In the genomic region with DNA sequence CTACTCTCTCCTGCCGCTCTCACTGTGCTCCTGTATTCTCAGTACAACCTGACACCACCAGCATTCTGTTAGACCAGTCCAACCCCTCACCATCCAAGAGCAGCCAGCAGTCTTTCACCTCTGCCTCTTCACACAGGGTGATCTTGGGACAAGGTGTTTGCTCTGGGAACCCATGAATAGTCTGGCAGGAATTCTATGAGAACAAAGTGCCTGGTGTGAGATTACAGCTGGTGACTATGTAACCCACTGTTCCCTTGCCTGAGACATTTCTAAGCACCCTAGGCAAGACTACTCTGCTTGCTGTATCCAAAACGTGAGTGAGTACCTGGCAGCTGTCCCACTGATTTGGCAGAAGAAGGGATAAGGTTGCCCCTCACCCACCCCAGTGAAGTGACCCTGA, we compare ENCODE assay signal across 13 mouse cellular contexts. TPM values are rescaled to one million over a fixed set of nuclear protein-coding genes. Genes with fewer than 3 reads are reported as not detected.
DNase-seq lines count a peak whose midpoint lies in the region; ATAC-seq and TF ChIP-seq lines count a peak whose summit lies in the region.
"Had no signal": no experiment of that assay in that cellular context is flagged by ENCODE, and none has a peak within 500 bp of the region (broad histone marks: within the 10 kb centered on the region; RNA-seq: fewer than 3 reads in every experiment).

No protein-coding gene starts in this region.

- no peaks in the 10 kb centered on the region for H3K27me3 ChIP-seq in forebrain, embryonic 12.5 days
- H3K27me3 ChIP-seq in forebrain, postnatal 0 days (ENCODE audit: insufficient read depth, low read length) = no peaks in the 10 kb centered on the region
- H3K27me3 ChIP-seq in midbrain, embryonic 12.5 days = no peaks in the 10 kb centered on the region
- no peaks in the 10 kb centered on the region for H3K27me3 ChIP-seq in midbrain, embryonic 11.5 days (ENCODE audit: control insufficient read depth, insufficient read depth, low read length)
- no peaks in the 10 kb centered on the region for H3K27me3 ChIP-seq in liver, embryonic 11.5 days (replicated peaks; ENCODE audit: control insufficient read depth, insufficient read depth, low read length)
- no peaks in the 10 kb centered on the region for H3K27me3 ChIP-seq in stomach, embryonic 16.5 days (ENCODE audit: control insufficient read depth, insufficient read depth, low read length)
- H3K27me3 ChIP-seq in hindbrain, embryonic 13.5 days = no peaks in the 10 kb centered on the region
- H3K27me3 ChIP-seq: embryonic facial prominence, embryonic 12.5 days; Patski had no signal

- no peak for ATAC-seq in forebrain, embryonic 12.5 days (ENCODE audit: low FRiP score)
- ATAC-seq in forebrain, postnatal 0 days = no peak
- ATAC-seq in midbrain, embryonic 12.5 days (ENCODE audit: low FRiP score, low read depth) = no peak
- no peak for ATAC-seq in midbrain, embryonic 11.5 days (ENCODE audit: low FRiP score)
- ATAC-seq in liver, embryonic 11.5 days (replicated peaks; ENCODE audit: low FRiP score) = no peak
- no peak for ATAC-seq in stomach, embryonic 16.5 days (ENCODE audit: insufficient read depth, low FRiP score)
- no peak for ATAC-seq in hindbrain, embryonic 13.5 days (ENCODE audit: low FRiP score)
- ATAC-seq: hindbrain, postnatal 0 days; Patski had no signal

- no peak for DNase-seq in forebrain, postnatal 0 days
- DNase-seq in midbrain, embryonic 11.5 days (ENCODE audit: low spot score, missing footprints) = no peak
- DNase-seq in liver, embryonic 11.5 days (ENCODE audit: low spot score) = no peak
- no peak for DNase-seq in c-Kit-positive CD71-positive TER-119-positive erythroid progenitor cells, embryonic 14.5 days (ENCODE audit: low spot score)
- DNase-seq: B cell, adult 2 months; thymus, adult 2 months had no signal

- no peak overlapping the region for H3K4me3 ChIP-seq in forebrain, embryonic 12.5 days (replicated peaks)
- no peak overlapping the region for H3K4me3 ChIP-seq in forebrain, postnatal 0 days (ENCODE audit: low read depth, low read length)
- no peak overlapping the region for H3K4me3 ChIP-seq in midbrain, embryonic 12.5 days
- no peak overlapping the region for H3K4me3 ChIP-seq in midbrain, embryonic 11.5 days (ENCODE audit: low read depth, low read length)
- H3K4me3 ChIP-seq in liver, embryonic 11.5 days (ENCODE audit: low read depth, low read length) = no peak overlapping the region
- no peak overlapping the region for H3K4me3 ChIP-seq in stomach, embryonic 16.5 days (replicated peaks; ENCODE audit: low read length)
- no peak overlapping the region for H3K4me3 ChIP-seq in hindbrain, embryonic 13.5 days
- H3K4me3 ChIP-seq: embryonic facial prominence, embryonic 12.5 days had no signal

- H3K27ac ChIP-seq in forebrain, embryonic 12.5 days = 0 out of 2 replicates have a peak overlapping the region, but pooled peaks have one; percentile 91
- no peak overlapping the region for H3K27ac ChIP-seq in forebrain, postnatal 0 days (ENCODE audit: low read depth, low read length)
- 0 out of 2 replicates have a peak overlapping the region, but pooled peaks have one; percentile 8 for H3K27ac ChIP-seq in midbrain, embryonic 12.5 days (replicated peaks)
- H3K27ac ChIP-seq in midbrain, embryonic 11.5 days (ENCODE audit: low read depth, low read length) = no peak overlapping the region
- peak overlapping the region; percentile 19; the same call in 1 of the 2 replicates for H3K27ac ChIP-seq in liver, embryonic 11.5 days (ENCODE audit: low read depth, low read length)
- H3K27ac ChIP-seq in stomach, embryonic 16.5 days (ENCODE audit: low read length) = peak overlapping the region; percentile 93
- no peak overlapping the region; the same call in 1 of the 2 replicates for H3K27ac ChIP-seq in hindbrain, embryonic 13.5 days

- H3K36me3 ChIP-seq in forebrain, embryonic 12.5 days (replicated peaks) = peaks cover 52% of the 10 kb centered on the region
- H3K36me3 ChIP-seq in forebrain, postnatal 0 days (ENCODE audit: insufficient read depth) = peaks cover 46% of the 10 kb centered on the region
- peaks cover 52% of the 10 kb centered on the region for H3K36me3 ChIP-seq in midbrain, embryonic 12.5 days
- peaks cover 21% of the 10 kb centered on the region; the same call in 1 of the 2 replicates for H3K36me3 ChIP-seq in midbrain, embryonic 11.5 days (ENCODE audit: control insufficient read depth, insufficient read depth, low read length)
- H3K36me3 ChIP-seq in liver, embryonic 11.5 days (ENCODE audit: control insufficient read depth, insufficient read depth, low read length) = peaks cover 31% of the 10 kb centered on the region
- peaks cover 21% of the 10 kb centered on the region for H3K36me3 ChIP-seq in stomach, embryonic 16.5 days (ENCODE audit: control insufficient read depth, insufficient read depth, low read length)
- H3K36me3 ChIP-seq in hindbrain, embryonic 13.5 days = peaks cover 50% of the 10 kb centered on the region

- H3K4me1 ChIP-seq in forebrain, embryonic 12.5 days = peaks cover 37% of the 10 kb centered on the region
- peaks cover 5% of the 10 kb centered on the region for H3K4me1 ChIP-seq in forebrain, postnatal 0 days (ENCODE audit: insufficient read depth)
- peaks cover 33% of the 10 kb centered on the region for H3K4me1 ChIP-seq in midbrain, embryonic 12.5 days
- peaks cover 28% of the 10 kb centered on the region for H3K4me1 ChIP-seq in midbrain, embryonic 11.5 days (ENCODE audit: control insufficient read depth, insufficient read depth, low read length)
- peaks cover 53% of the 10 kb centered on the region for H3K4me1 ChIP-seq in liver, embryonic 11.5 days (replicated peaks; ENCODE audit: control insufficient read depth, insufficient read depth, low read length)
- H3K4me1 ChIP-seq in stomach, embryonic 16.5 days (ENCODE audit: control insufficient read depth, insufficient read depth, low read length) = peaks cover 29% of the 10 kb centered on the region
- peaks cover 38% of the 10 kb centered on the region for H3K4me1 ChIP-seq in hindbrain, embryonic 13.5 days (replicated peaks)

- no peak overlapping the region for H3K9ac ChIP-seq in forebrain, embryonic 12.5 days
- no peak overlapping the region for H3K9ac ChIP-seq in forebrain, postnatal 0 days
- H3K9ac ChIP-seq in midbrain, embryonic 12.5 days (replicated peaks) = no peak overlapping the region
- H3K9ac ChIP-seq in midbrain, embryonic 11.5 days (ENCODE audit: low read length) = no peak overlapping the region
- no peak overlapping the region for H3K9ac ChIP-seq in liver, embryonic 11.5 days (ENCODE audit: low read depth, low read length)
- H3K9ac ChIP-seq in stomach, embryonic 16.5 days (ENCODE audit: low read length) = no peak overlapping the region
- H3K9ac ChIP-seq in hindbrain, embryonic 13.5 days = no peak overlapping the region
- H3K9ac ChIP-seq: embryonic facial prominence, embryonic 12.5 days had no signal

- TF ChIP-seq CTCF in forebrain, postnatal 0 days (IDR thresholded peaks at IDR 0.05; ENCODE audit: low read depth) = no peak

- 67% methylated on average over 2 of the region's 2 CpGs for WGBS in forebrain, embryonic 12.5 days
- WGBS in forebrain, postnatal 0 days = 52% methylated on average over 2 of the region's 2 CpGs
- 62% methylated on average over 2 of the region's 2 CpGs for WGBS in midbrain, embryonic 12.5 days
- 65% methylated on average over 2 of the region's 2 CpGs for WGBS in midbrain, embryonic 11.5 days
- WGBS in liver, embryonic 11.5 days = 65% methylated on average over 2 of the region's 2 CpGs
- 49% methylated on average over 2 of the region's 2 CpGs for WGBS in stomach, embryonic 16.5 days
- 71% methylated on average over 2 of the region's 2 CpGs for WGBS in hindbrain, embryonic 13.5 days

- no peaks in the 10 kb centered on the region for H3K9me3 ChIP-seq in forebrain, embryonic 12.5 days
- no peaks in the 10 kb centered on the region for H3K9me3 ChIP-seq in forebrain, postnatal 0 days (ENCODE audit: low read length)
- no peaks in the 10 kb centered on the region for H3K9me3 ChIP-seq in midbrain, embryonic 12.5 days
- H3K9me3 ChIP-seq in midbrain, embryonic 11.5 days (ENCODE audit: control insufficient read depth, low read length) = no peaks in the 10 kb centered on the region
- H3K9me3 ChIP-seq in liver, embryonic 11.5 days (ENCODE audit: control insufficient read depth, low read length) = no peaks in the 10 kb centered on the region
- no peaks in the 10 kb centered on the region for H3K9me3 ChIP-seq in stomach, embryonic 16.5 days (replicated peaks; ENCODE audit: control insufficient read depth, low read length)
- no peaks in the 10 kb centered on the region for H3K9me3 ChIP-seq in hindbrain, embryonic 13.5 days
- H3K9me3 ChIP-seq: embryonic facial prominence, embryonic 12.5 days had no signal

- H3K4me2 ChIP-seq in forebrain, embryonic 12.5 days = no peak overlapping the region
- no peak overlapping the region for H3K4me2 ChIP-seq in forebrain, postnatal 0 days (ENCODE audit: low read depth)
- H3K4me2 ChIP-seq in midbrain, embryonic 12.5 days (replicated peaks) = no peak overlapping the region
- H3K4me2 ChIP-seq in midbrain, embryonic 11.5 days = no peak overlapping the region
- no peak overlapping the region for H3K4me2 ChIP-seq in liver, embryonic 11.5 days
- H3K4me2 ChIP-seq in stomach, embryonic 16.5 days (ENCODE audit: low read depth, low read length) = no peak overlapping the region
- H3K4me2 ChIP-seq in hindbrain, embryonic 13.5 days = no peak overlapping the region
- H3K4me2 ChIP-seq: embryonic facial prominence, embryonic 12.5 days had no signal

RNA-seq across cellular contexts. Expression of gene Nadk, which starts 1.2 kb away (rescaled TPM):
- 93.5 and 101 TPM in 2 replicates for polyA plus RNA-seq in forebrain, embryonic 12.5 days (2016; fragmentation: Nextera tagmentation; extraction: Ambion mirVana)
- total RNA-seq in forebrain, postnatal 0 days (2014; rRNA removed) = 86.0 and 89.7 TPM in 2 replicates
- 66.4 and 66.7 TPM in 2 replicates for polyA plus RNA-seq in forebrain, postnatal 0 days (2015; fragmentation: Nextera tagmentation; extraction: Ambion mirVana)
- 92.5 and 96.6 TPM in 2 replicates for polyA plus RNA-seq in midbrain, embryonic 12.5 days (2016; fragmentation: Nextera tagmentation; extraction: Ambion mirVana)
- 98.3 and 99.8 TPM in 2 replicates for polyA plus RNA-seq in midbrain, embryonic 11.5 days (2014; fragmentation: Nextera tagmentation; extraction: Ambion mirVana)
- 117 and 128 TPM in 2 replicates for polyA plus RNA-seq in liver, embryonic 11.5 days (2014; fragmentation: Nextera tagmentation; extraction: Ambion mirVana)
- 85.5 and 89.1 TPM in 2 replicates for polyA plus RNA-seq in stomach, embryonic 16.5 days (2015; fragmentation: Nextera tagmentation; extraction: Ambion mirVana)
- polyA plus RNA-seq in hindbrain, embryonic 13.5 days (2015; fragmentation: Nextera tagmentation; extraction: Ambion mirVana) = 82.5 and 84.5 TPM in 2 replicates

RNA-seq across cellular contexts. Expression of gene Slc35e2, which starts 40.3 kb away (rescaled TPM):
- 12.9 and 14.1 TPM in 2 replicates for polyA plus RNA-seq in forebrain, embryonic 12.5 days (2016; fragmentation: Nextera tagmentation; extraction: Ambion mirVana)
- total RNA-seq in forebrain, postnatal 0 days (2014; rRNA removed) = 39.9 and 49.2 TPM in 2 replicates
- 8.6 and 10.5 TPM in 2 replicates for polyA plus RNA-seq in forebrain, postnatal 0 days (2015; fragmentation: Nextera tagmentation; extraction: Ambion mirVana)
- polyA plus RNA-seq in midbrain, embryonic 12.5 days (2016; fragmentation: Nextera tagmentation; extraction: Ambion mirVana) = 15.4 and 17.1 TPM in 2 replicates
- polyA plus RNA-seq in midbrain, embryonic 11.5 days (2014; fragmentation: Nextera tagmentation; extraction: Ambion mirVana) = 18.0 and 18.1 TPM in 2 replicates
- polyA plus RNA-seq in liver, embryonic 11.5 days (2014; fragmentation: Nextera tagmentation; extraction: Ambion mirVana) = 13.4 and 14.5 TPM in 2 replicates
- polyA plus RNA-seq in stomach, embryonic 16.5 days (2015; fragmentation: Nextera tagmentation; extraction: Ambion mirVana) = 6.3 and 6.8 TPM in 2 replicates
- 15.1 and 15.9 TPM in 2 replicates for polyA plus RNA-seq in hindbrain, embryonic 13.5 days (2015; fragmentation: Nextera tagmentation; extraction: Ambion mirVana)

Comparison
In these comparisons a context has a peak if more than half of its experiments do, and no peak if none do; other contexts are left out.
1. H3K27ac ChIP-seq: peak in forebrain, embryonic 12.5 days (single experiment), midbrain, embryonic 12.5 days (single experiment), liver, embryonic 11.5 days (single experiment) and stomach, embryonic 16.5 days (single experiment); none in forebrain, postnatal 0 days (single experiment), midbrain, embryonic 11.5 days (single experiment) and hindbrain, embryonic 13.5 days (single experiment).